Mouse (Mus musculus) MEL-GATA-1-ER (cell line): ENCODE results near the gene Tpbgl.

Experiments
- DNase-seq: peaks from one replicate; pipeline ENCODE4 v3.0.0-alpha.2; 2012; ENCODE audit warnings: low read depth; ENCODE audit errors: extremely low read depth

Gene Tpbgl

DNA sequence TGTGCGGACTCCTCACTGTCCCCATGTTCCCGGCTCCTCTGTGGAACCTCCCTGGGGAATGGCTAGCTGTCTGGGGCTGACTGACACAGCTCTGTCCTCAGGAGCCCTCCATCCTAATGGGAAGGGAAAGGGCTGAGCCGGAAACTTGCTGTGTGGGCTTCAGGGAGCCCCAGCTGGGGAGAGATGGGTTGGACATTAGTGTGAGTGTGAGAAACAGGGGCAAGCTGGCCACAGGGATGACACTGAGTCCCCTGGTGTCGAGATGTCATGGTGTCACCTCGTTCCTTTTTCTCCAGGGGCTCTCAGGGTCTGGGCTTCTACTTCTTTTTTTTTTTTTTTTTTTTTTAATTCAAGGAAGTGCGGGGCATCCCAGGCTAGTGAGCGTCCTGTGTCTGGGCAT lies 44.6 kb downstream of the Tpbgl start:
- DNase-seq: no peak

DNA sequence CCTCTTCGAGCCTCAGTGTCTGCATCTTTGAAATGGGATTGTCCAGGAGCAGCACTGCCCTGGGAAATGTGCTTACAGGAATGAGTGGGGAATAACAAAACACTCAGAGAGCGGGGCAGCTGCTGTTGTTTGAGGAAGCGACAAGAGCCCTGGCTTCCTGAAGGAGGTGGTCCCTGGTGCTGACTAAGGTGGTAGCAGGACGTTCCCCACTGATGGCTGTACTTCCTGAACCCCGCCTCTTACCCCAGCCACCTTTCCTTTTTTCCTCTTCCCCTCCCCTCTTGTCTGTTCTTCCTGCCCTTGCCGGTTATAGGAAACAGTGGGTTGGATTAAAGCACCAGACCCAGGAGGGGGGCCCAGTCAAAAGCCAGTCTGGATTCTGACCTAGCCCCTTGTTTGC lies 46.7 kb downstream of the Tpbgl start:
- DNase-seq: no peak

DNA sequence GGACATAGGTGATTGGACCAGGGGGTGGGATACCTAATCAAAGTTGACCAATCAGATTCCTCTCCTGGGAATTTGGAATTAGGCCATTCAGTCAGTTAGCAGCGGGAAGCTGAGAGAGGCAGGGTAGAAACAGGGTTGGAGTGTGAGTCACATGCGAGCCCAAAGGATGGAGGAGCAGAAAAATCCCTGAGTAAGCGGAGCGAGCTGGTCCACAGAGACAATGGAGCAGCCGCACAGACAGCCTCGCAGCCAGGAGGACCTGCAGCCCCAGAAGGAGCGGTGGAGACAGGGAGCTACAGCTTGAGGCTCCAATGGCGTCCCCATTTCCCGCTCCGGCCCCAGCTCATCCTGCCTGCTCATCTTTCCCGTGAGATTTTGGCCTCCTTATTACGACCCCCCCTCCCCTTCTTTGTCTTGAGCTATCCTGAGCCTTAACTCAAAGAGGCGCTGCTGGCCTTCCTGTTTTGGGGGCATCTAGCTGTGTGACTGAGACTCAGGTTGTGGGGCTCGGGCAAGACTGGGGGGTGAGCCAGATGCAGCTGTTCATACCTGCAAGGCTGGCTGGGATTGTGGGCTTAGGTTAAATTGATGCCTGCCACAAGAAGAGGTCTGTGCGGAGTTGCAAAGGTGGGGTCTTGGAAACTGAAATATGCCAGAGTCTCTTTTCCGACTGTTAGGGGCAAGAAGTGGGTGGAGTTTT lies 47.3 kb downstream of the Tpbgl start:
- DNase-seq: no peak

DNA sequence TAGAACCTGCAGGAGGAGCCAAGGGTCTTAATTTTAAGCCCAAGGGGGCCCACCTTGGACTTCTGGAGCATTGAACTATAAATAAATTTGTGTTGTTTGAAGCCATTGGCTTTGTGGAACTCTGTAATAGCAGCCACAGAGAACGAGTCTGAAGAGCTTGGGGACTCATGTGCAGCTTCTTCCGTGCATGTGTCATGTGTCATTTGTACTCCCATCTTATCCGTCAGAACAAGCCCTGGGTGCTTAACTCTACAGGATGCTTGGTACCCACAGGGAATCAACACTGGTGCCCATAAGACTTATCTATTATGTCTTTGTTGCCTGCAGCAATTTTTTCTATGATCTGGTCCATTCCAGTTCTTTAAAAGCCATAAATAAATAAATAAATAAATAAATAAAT lies 48.7 kb downstream of the Tpbgl start:
- DNase-seq: peak; percentile 49
